Mouse (Mus musculus) E14TG2a.4 (cell line): ENCODE data around the gene Prss30.

Experiments
- CTCF ChIP-seq: conservative IDR thresholded peaks from 2 replicates; pipeline ENCODE4 v1.5.1; 2014; ENCODE audit warnings: low read length
- NANOG ChIP-seq: IDR thresholded peaks from 2 replicates; pipeline ENCODE4 v1.6.1; 2014; ENCODE audit warnings: borderline replicate concordance, low read length, mixed read lengths
- POU5F1 ChIP-seq: IDR thresholded peaks from 2 replicates; pipeline ENCODE4 v1.6.1; 2014; ENCODE audit warnings: low read length, borderline replicate concordance

DNA sequence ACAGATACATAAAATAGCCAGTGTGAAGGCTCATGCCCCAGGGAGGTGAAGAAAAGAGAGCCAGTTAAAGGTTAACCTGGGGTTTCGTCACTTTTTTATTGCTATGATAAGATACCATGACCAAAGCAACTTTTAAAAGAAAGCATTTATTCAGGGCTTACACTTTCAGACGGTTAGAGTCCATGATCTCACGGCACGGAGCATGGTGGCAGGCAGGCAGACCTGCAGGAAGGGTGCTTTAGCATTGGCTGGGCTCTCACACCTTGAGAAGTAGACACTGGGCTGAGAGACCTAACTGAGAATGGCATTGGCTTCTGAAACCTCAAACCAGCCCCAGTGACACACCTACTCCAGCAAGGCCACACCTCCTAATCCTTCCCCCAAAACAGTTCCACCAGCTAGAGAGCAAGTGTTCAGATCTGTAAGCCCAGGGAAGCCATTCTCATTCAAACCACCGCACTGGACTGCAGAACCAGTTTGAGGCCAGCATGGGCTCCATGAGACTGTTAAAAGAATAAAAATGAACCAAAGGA lies 34.1 kb upstream of the Prss30 start:
- TF ChIP-seq CTCF (no peak), NANOG (no peak), POU5F1 (no peak)
